Mouse (Mus musculus) forebrain, embryonic 10.5 days (tissue): ENCODE results near the gene Rsph10b. TPM values are rescaled to one million over a fixed set of nuclear protein-coding genes. Genes with fewer than 3 reads are reported as not detected.

Experiments used
- DNase-seq: peaks from one replicate; pipeline ENCODE4 v3.0.0-alpha.2; 2017; ENCODE audit warnings: low spot score; ENCODE audit errors: extremely low spot score
- H3K27ac ChIP-seq: fragments of 300-500 bp; sonication (generic); 2 replicates; pipeline ENCODE4 v1.5.1; 2016; ENCODE audit warnings: mild to moderate bottlenecking
- H3K27me3 ChIP-seq: fragments of 300-500 bp; sonication (generic); 2 replicates; pipeline ENCODE4 v1.6.1; 2016; ENCODE audit warnings: mild to moderate bottlenecking; ENCODE audit not compliant: poor library complexity, severe bottlenecking
- H3K36me3 ChIP-seq: fragments of 300-500 bp; sonication (generic); replicated peaks from 2 replicates; pipeline ENCODE4 v1.6.1; 2016; ENCODE audit warnings: mild to moderate bottlenecking, moderate library complexity
- H3K4me1 ChIP-seq: fragments of 300-500 bp; sonication (generic); 2 replicates; pipeline ENCODE4 v1.6.1; 2016
- H3K4me3 ChIP-seq: fragments of 300-500 bp; sonication (generic); 2 replicates; pipeline ENCODE4 v1.5.1; 2016; ENCODE audit warnings: mild to moderate bottlenecking, moderate library complexity
- H3K9me3 ChIP-seq: fragments of 300-500 bp; sonication (generic); 2 replicates; pipeline ENCODE4 v1.6.1; 2016; ENCODE audit warnings: mild to moderate bottlenecking, moderate library complexity
- WGBS: fragments of 180-500 bp; shearing (Covaris S2); methylation state at CpG from one replicate; pipeline ENCODE4 v1.1.7; 2016; 5-methylcytosine and 5-hydroxymethylcytosine counted together
- polyA plus RNA-seq: library from polyadenylated mRNA; unstranded; fragments of >200 nt; fragmentation: Nextera tagmentation; extraction: Ambion mirVana; gene quantifications from 2 replicates; pipeline ENCODE4 v1.2.1, GENCODE M21; 2016

Gene Rsph10b
- polyA plus RNA-seq, 1 experiment from 2014 or later, result 0.64 TPM

DNA sequence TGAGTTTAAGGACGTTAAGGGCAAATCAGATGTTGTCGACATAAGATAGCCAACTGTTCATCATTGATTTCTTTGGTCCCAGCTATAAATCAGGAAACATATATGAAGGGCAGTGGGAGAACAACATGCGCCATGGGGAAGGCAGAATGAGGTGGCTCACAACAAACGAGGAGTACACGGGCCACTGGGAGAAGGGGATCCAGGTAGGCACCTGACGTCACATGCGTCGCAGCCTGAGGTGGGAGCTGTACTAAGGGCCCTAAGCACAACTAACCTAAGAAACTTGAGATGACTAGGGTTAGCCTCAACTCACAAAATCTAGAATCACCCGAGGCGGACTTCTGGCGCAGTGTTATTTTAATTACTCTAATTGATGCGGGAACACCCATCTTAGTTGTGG, 15.5 kb downstream of the Rsph10b start:
- no peak for DNase-seq
- Histone ChIP-seq H3K4me1 (no peaks in the 10 kb centered on the region), H3K27me3 (no peaks in the 10 kb centered on the region), H3K9me3 (peaks cover 5% of the 10 kb centered on the region; the same call in 1 of the 2 replicates), H3K4me3 (no peak overlapping the region), H3K27ac (no peak overlapping the region), H3K36me3 (no peaks in the 10 kb centered on the region)
- WGBS, result 91% methylated on average over 12 of the region's 12 CpGs

DNA sequence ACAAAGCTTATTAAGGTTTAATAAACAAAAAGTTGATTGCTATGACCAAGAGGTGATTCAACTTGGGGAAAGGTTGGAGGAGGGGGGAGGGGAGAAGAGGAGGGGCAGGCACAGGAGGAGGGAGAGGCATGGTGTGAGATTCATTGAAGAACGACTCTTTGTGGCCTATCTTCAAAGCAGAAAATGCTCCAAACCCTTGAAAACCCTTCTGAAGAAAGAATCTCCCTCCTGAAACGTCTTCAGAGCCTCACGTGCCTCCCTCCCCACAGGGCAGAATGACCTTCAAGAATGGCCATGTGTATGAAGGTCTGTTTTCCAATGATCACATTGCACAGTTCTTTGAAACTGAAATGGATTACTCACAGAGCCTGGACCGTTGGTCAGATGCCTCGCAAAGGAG, 17.2 kb downstream of the Rsph10b start:
- Histone ChIP-seq H3K4me3 (no peak overlapping the region), H3K36me3 (no peaks in the 10 kb centered on the region), H3K27me3 (no peaks in the 10 kb centered on the region), H3K9me3 (peaks cover 2% of the 10 kb centered on the region; the same call in 1 of the 2 replicates), H3K4me1 (no peaks in the 10 kb centered on the region), H3K27ac (no peak overlapping the region)
- DNase-seq, result no peak
- 51% methylated on average over 5 of the region's 5 CpGs for WGBS

DNA sequence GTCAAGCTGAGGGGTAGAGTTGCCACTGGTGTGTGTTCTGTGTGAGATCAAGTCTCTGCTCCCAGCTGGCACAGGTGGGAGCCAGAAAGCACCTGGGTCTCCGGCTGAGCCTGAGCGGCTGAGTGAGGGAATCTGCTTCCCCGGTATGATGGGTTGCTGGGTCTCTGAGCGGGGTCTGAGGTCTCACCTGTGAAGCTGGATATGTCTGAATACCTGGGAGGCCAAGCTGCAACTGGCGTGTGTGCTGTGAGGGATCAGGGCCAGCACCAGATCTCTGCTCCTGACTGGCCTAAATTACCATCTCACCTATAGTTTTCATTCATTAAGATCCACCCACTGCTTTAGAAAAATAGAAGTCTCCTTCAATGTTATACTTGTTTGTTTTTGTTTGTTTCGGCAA, 24.3 kb downstream of the Rsph10b start:
- Histone ChIP-seq H3K9me3 (peaks cover 20% of the 10 kb centered on the region), H3K4me3 (no peak overlapping the region), H3K4me1 (no peaks in the 10 kb centered on the region), H3K27ac (no peak overlapping the region), H3K27me3 (no peaks in the 10 kb centered on the region), H3K36me3 (no peaks in the 10 kb centered on the region)
- DNase-seq, result no peak
- WGBS, result 89% methylated on average over 6 of the region's 6 CpGs

DNA sequence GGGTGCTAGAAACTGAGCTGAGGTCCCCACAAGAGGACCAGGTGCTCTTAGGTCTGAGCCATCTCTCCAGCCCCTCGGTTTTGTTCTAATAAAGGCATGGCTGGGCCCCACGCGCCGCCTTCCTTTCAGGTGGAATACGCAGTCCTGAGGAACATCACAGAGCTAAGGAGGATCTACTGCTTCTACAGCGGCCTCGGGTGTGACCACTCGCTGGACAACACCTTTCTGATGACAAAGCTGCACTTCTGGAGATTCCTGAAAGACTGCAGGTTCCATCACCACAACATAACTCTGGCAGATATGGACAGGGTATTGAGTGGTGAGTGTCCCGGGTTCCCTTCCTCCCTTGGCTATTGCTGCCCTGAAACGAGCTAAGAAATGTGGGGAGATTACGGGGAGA, 26.7 kb downstream of the Rsph10b start:
- H3K36me3 ChIP-seq, result no peaks in the 10 kb centered on the region
- H3K9me3 ChIP-seq, result peaks cover 20% of the 10 kb centered on the region
- H3K4me1 ChIP-seq, result no peaks in the 10 kb centered on the region
- no peak overlapping the region for H3K27ac ChIP-seq
- H3K27me3 ChIP-seq, result no peaks in the 10 kb centered on the region
- WGBS, result 93% methylated on average over 11 of the region's 11 CpGs
- DNase-seq, result no peak
- H3K4me3 ChIP-seq, result no peak overlapping the region

DNA sequence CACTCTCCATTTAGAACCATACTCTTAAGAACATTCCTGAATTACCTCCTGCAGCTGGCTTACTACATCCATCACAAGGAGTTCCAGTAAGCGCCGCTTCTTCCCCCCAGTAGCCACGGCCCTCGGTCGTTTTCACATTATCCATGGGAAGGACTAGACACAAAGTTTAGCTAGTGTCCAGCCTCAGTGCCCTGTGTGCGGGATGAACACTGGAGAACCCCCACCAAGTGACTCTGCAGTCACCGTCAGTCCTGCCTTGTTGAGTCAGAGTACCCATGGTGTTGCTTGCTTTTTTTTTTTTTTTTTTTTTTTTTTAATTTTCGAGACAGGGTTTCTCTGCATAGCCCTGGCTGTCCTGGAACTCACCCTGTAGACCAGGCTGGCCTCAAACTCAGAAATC, 28.3 kb downstream of the Rsph10b start:
- no peaks in the 10 kb centered on the region for H3K4me1 ChIP-seq
- no peak for DNase-seq
- no peak overlapping the region for H3K27ac ChIP-seq
- no peaks in the 10 kb centered on the region for H3K36me3 ChIP-seq
- H3K4me3 ChIP-seq, result no peak overlapping the region
- peaks cover 16% of the 10 kb centered on the region for H3K9me3 ChIP-seq
- no peaks in the 10 kb centered on the region for H3K27me3 ChIP-seq
- 88% methylated on average over 8 of the region's 8 CpGs for WGBS

DNA sequence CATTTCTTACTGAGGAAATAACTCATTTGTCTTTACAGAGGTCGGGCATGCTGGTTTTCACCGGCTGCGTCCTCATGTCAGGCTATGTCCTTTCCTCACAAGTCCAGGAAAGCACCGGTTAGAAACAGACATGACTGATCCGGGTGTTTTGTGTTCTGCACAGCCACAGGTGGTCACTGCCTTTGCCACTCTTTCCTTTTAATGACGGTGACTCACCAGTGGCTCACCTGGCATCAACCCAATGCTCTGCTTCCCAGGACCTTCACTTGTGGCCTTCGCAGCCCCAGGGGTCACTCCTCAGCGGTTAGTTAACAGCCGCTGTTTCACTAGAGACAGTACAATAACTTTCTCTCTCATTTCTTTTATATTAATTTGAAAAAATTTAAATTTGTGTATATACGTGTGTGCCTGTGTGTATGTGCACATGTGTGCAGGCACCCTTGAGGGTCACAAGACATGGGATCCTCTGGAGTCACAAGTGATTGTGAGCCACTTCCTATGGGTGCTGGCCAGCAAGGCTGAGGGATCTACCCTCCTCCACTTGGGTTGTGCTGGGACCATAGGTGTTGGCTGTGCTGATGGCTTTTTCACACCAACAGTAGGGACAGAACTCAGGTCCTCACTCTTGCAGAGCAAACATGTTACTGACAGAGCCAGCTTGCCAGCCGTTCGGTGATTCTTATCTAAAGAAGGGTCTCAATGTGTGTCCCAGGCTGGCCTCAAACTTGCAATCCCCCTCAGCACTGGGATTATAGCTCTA, 32.9 kb downstream of the Rsph10b start:
- no peak for DNase-seq
- H3K36me3 ChIP-seq, result no peaks in the 10 kb centered on the region
- no peak overlapping the region for H3K27ac ChIP-seq
- H3K9me3 ChIP-seq, result no peaks in the 10 kb centered on the region
- no peaks in the 10 kb centered on the region for H3K4me1 ChIP-seq
- H3K27me3 ChIP-seq, result no peaks in the 10 kb centered on the region
- 89% methylated on average over 12 of the region's 12 CpGs for WGBS
- no peak overlapping the region for H3K4me3 ChIP-seq

DNA sequence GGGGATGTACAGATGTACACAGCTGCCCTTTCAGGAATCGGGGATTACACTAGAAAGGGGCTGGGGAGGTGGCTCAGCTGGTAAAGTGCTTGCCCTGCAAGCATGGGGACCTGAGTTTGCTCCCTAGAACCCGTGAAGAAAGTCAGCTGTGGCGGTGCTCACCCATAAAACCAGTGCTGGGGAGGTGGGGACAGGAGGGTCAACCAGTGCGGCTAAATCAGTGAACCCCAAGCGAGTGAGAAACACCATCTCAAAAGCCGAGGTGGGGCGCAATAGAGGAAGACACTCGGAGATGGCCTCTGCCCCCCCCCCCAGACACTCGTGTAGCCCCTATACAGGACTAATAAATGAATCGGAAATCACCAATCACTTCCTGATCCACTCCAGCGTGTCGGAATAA, 33.8 kb downstream of the Rsph10b start:
- DNase-seq, result no peak
- 92% methylated on average over 12 of the region's 12 CpGs for WGBS
- Histone ChIP-seq H3K4me1 (no peaks in the 10 kb centered on the region), H3K4me3 (no peak overlapping the region), H3K9me3 (no peaks in the 10 kb centered on the region), H3K27ac (no peak overlapping the region), H3K27me3 (no peaks in the 10 kb centered on the region), H3K36me3 (no peaks in the 10 kb centered on the region)

DNA sequence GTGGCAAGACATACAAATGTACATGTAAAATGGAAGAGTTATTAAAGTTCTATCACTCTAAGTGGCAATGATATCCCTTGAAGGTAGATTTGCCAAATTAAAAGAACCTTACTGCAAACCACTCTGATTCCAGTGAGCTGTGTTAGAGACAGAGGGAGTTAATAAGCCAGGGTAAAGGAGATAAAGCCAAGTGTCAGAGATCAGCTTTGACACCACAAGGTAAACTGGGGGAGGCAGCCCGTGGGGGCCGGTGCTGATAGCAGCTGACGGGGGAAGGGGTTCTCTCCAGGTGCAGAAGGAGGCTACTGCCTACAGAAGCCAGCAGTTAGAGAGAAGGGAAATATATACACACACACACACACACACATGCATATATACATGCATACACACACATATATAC, 39.8 kb downstream of the Rsph10b start:
- H3K27me3 ChIP-seq, result no peaks in the 10 kb centered on the region
- H3K4me3 ChIP-seq, result no peak overlapping the region
- 90% methylated on average over 3 of the region's 3 CpGs for WGBS
- H3K27ac ChIP-seq, result no peak overlapping the region
- no peaks in the 10 kb centered on the region for H3K36me3 ChIP-seq
- H3K4me1 ChIP-seq, result no peaks in the 10 kb centered on the region
- no peaks in the 10 kb centered on the region for H3K9me3 ChIP-seq
- DNase-seq, result no peak

DNA sequence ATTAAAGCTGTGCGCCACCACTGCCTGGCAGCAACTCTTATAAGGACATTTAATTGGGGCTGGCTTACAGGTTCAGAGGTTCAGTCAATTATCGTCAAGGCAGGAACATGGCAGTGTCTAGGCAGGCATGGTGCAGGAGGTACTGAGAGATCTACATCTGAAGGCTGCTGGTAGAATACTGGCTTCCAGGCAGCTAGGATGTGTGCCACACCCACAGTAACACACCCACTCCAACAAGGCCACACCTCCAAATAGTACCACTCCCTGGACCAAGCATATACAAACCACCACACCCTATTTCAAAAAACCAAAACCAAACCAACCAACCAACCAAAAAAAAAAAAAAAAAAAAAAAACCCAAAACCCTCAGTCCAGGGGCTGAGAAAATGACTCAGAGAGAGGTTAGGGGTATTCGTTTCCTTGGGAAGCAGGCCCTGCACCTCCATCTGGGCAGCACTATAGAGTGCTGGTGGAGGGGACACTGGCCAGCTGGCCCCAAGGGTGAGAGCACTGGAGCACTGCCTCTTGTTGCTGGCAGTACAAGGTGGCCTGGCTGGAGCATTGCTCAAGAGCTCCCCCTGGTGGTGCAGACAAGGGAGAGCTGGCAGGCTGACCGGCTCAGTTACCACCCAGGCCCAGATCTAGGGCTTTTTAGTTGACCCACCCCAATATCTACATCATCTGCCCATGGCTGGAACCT, 42.2 kb downstream of the Rsph10b start:
- peak; percentile 76 for DNase-seq

DNA sequence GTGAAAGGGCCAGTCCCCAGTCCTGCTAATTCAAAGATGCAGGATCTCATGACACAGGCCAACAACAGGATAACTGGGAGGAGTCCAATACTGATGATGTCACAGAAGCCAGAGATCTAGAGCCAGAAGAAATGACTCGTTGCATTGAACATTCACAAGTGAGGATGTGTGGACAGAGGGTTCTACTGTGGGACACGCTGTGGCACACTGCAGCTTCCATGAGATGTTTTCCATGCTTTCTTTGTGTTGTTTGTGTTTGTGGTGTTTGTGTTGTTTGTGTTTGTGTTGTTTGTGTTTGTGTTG, 42.7 kb downstream of the Rsph10b start:
- Histone ChIP-seq H3K27ac (no peak overlapping the region), H3K4me3 (no peak overlapping the region), H3K36me3 (no peaks in the 10 kb centered on the region), H3K9me3 (no peaks in the 10 kb centered on the region), H3K27me3 (no peaks in the 10 kb centered on the region), H3K4me1 (peaks cover 2% of the 10 kb centered on the region)
- no peak for DNase-seq
- 74% methylated on average over 2 of the region's 2 CpGs for WGBS

More for the DNA sequence above, 42.2 kb downstream of the Rsph10b start:
- Histone ChIP-seq H3K9me3 (no peaks in the 10 kb centered on the region), H3K4me1 (no peaks in the 10 kb centered on the region), H3K27ac (no peak overlapping the region), H3K4me3 (no peak overlapping the region), H3K36me3 (no peaks in the 10 kb centered on the region), H3K27me3 (no peaks in the 10 kb centered on the region)
- 52% methylated on average over 4 of the region's 4 CpGs for WGBS

DNA sequence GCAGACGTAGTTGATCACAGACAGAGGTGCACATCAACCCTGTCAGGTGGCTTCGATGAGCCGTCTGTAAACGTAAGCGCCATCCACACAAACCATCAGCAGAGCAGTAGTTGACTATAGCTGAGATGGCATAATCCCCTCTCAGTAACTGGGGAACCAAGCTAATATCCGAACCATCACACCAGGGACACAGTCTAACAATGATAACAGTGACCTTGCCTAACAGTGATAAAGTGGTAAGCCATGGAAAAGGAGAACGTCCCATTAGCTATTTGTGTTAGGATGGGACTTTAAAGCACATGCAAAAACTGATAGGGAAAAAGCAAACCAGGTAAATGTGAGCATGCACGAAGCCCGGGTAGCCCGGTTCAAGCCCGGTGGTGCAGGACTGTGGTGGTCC, 43.4 kb downstream of the Rsph10b start:
- Histone ChIP-seq H3K9me3 (no peaks in the 10 kb centered on the region), H3K27ac (no peak overlapping the region), H3K4me3 (no peak overlapping the region), H3K27me3 (no peaks in the 10 kb centered on the region), H3K4me1 (peaks cover 8% of the 10 kb centered on the region), H3K36me3 (no peaks in the 10 kb centered on the region)
- 92% methylated on average over 11 of the region's 11 CpGs for WGBS
- no peak for DNase-seq

DNA sequence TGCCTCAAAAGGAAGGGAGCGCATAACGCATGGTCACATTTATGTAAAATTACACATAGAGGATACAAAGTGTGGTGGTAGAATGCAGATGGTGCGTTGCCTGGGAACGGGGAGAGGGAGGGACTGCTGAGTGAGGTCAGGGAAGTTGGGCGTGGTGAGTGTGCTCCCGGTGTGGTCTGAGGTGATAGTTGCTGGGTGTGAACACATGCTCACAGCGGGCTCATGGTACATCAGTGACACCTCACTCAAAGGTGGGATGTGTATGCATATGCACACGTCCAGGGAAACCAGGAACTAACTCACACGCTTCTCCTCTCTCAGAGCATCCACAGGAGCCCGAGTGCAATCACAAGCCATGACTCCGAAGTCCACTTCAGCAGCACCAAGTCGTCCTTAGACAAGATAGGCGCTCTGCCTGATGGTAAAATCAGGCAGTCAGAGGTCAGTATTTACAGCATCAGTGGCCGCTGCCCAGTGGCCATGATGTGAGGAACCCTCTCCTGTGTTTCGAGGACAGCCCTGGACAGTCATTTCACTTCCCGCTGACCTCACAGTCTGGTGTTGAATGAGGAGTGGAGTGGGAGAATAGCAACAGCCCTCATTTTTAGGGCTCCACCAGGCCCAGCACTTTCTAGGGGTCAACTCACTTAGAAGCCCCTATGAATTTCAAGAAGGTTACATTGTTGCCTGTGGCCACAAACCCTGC, 44.0 kb downstream of the Rsph10b start:
- H3K9me3 ChIP-seq, result no peaks in the 10 kb centered on the region
- H3K27ac ChIP-seq, result no peak overlapping the region
- no peak for DNase-seq

DNA sequence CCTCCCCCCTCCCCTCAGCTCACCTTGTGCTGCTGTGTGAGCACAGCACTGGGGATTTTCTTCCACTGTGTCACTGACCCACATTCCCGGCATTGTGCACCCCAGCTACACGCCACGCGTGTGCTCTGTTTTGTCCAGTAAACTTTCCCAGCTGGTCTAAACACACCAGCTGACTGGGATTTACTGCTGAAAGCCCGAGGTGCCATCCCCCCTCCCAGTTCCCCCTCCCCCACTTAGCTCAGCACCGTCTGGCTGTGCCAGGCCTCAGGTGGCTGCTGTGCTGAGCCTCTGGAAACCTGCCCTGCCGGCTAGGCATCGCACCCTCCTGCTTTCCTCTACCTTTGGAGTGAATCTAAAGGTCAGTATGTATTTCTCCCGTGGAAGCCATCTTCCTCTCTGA, 48.0 kb downstream of the Rsph10b start:
- Histone ChIP-seq H3K27ac (peak overlapping the region; percentile 40; the same call in 1 of the 2 replicates), H3K36me3 (peaks cover 27% of the 10 kb centered on the region), H3K4me3 (no peak overlapping the region), H3K9me3 (no peaks in the 10 kb centered on the region), H3K27me3 (no peaks in the 10 kb centered on the region), H3K4me1 (peaks cover 8% of the 10 kb centered on the region)
- 34% methylated on average over 9 of the region's 9 CpGs for WGBS
- no peak for DNase-seq

More for the DNA sequence above, 44.0 kb downstream of the Rsph10b start:
- Histone ChIP-seq H3K4me3 (no peak overlapping the region), H3K27me3 (no peaks in the 10 kb centered on the region), H3K36me3 (no peaks in the 10 kb centered on the region), H3K4me1 (peaks cover 8% of the 10 kb centered on the region)
- WGBS, result 84% methylated on average over 16 of the region's 16 CpGs
